Mouse (Mus musculus) embryo, embryonic 10 days (tissue): ENCODE results near the gene Kcnmb1.

Experiments used
- DNase-seq: peaks from one replicate; pipeline ENCODE4 v3.0.0-alpha.2; 2015; ENCODE audit warnings: low spot score

Kcnmb1 gene

DNA sequence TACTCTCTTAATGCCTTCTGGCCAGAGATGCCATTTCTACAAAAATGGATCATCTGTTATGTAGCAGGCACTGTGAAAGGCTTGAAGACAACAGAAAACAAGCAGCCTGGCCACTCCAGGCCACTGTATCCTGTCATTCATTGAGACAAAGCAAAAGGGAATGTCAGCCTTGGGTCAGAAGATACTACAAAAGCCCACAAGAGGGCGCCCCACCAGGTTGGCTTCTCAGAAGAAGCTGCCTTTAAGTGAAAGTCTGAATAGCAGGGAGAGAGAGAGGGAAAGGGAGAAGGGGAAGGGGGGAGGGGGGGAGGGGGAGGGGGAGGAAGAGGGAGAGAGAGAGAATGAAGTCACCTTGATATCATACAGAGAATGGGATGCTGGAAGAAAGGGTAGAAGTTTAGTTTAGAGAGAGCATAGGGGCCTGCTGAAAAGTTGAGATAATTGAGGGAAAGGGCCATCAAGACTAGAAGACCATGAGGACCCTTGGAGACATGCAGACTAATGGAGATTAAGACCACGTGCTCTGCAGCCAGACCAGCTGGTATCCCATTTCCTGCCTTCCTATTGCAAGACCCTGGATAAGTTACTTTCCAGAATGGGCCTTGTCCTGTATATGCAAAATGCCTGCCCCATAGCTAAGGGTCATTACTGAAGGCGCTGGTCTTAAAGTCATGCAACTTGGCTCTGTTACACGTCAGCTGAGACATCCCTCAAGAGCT is 18.6 kb upstream of the Kcnmb1 start:
- peak; percentile 28 for DNase-seq

DNA sequence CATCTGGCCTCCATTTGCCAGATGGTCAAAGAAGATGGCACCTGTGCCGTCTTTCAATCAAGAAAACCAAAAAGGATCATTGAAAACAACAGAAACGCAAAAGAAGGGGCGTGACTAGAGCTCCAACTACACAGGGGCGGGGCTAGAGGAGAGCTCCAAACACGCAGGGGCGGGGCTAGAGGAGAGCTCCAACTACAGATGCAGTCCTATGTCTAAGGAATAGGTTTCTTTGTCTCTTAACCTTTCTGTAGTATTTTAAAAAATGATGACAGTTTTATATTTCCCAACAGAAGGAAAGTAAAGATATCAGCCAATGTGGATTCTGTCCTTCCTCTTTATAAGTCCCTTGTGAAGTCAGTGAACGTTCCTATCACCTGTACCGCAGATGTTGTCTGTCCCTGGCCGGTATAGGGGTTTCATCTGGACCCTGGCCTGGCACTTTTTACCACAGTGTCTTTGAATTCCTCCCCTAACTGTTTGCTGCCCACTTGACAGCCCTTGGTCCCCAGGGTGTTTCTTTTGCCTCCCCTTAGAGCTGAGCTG is 18.0 kb upstream of the Kcnmb1 start:
- DNase-seq, result no peak

DNA sequence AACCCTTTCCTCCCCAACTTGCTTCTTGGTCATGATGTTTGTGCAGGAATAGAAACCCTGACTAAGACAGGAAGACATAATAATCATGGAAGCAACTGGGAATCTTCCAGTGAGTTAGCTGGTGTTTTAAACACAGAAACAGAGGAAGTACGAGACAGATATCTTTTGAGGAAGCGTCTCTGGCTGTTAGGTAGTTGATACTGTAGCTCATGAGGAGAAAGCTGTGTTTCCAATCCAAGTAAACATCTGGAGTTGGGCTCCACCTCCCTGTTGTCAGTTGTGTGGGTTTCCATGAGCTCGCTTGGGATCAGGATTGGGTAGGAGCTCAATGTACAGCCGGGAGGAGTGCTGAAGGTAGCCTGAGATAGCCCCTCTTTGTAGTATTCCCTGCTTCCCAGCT is 16.3 kb upstream of the Kcnmb1 start:
- no peak for DNase-seq

DNA sequence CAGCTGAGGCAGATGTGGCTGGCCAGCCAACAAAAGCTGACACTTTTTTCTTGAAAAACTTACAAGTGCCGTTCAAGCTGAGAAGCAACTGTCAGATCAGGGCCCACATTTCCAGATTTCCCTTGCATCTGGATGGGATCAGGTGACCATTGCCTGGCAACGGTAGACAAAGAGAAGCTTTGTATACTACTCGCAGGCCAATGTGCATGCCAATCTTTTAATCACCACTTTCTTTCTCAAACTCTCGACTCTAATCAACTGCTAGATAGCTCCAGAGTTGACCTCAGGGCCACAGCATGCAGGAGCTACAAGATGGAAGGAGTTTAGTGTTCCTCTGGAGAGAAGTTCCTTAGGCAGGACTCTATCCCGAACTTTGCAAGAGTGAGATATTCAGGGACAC is 11.7 kb upstream of the Kcnmb1 start:
- DNase-seq, result peak; percentile 41

DNA sequence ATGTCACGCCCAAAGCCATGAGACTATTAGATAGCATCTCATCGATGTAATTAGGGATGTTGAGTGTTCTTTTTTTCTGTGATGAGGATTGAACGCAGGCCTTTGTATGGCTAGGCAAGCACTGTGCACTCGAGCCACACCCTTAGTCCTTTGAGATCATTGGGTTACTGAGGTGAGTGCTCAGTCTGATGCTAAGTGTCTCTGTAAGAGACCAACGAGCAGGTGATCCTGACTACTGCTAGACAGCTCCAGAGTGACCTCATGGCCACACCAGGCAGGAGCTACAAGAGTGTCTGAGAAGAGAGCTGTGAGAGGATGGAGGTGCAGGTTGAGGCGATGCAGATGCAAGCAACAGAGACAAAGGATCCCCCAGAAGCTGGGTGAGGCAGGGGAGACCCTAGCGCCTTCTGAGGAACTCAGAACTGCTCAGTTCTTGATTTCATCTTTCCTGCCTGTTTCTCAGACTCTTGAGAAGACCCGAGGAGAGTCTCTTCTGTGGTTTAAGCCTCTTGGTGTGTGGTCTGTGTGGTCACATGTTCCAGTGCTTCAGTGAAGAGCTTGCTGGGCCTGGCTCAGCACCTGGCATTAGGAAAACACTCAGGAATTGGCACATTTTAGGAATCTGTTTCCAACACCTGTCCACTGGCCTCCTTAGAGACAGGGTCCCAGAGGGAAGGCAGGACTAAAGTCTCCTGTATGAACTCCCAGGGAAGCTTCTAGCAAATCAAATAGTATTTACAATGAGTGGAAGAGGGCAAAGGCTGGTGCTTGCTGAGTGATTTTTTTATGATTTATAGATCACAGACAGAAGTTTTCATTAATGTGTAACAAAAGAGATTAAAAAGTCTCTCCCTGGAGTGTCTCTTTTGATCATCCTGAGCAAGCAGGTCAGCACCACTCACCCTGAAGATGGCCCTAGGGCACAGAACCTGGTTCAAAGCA is 10.9 kb upstream of the Kcnmb1 start:
- DNase-seq, result no peak

DNA sequence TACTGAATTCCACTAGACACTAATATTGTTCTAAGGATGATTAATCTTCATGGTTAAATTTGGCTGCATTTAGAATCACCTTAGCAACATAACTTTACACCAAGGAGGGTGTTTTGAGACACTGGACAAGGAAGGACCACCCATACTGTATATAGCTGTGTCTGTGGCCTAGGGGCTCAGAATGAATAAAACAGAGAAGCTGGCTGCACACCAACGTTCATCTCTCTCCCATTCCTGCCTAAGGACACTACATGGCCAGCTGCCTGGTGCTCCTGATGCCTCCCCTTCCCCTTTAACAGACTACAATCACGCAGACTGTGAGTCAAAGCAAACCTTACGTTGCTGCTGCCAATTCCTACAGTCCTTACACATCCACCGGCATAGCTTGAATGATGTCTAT is 6.8 kb upstream of the Kcnmb1 start:
- no peak for DNase-seq

DNA sequence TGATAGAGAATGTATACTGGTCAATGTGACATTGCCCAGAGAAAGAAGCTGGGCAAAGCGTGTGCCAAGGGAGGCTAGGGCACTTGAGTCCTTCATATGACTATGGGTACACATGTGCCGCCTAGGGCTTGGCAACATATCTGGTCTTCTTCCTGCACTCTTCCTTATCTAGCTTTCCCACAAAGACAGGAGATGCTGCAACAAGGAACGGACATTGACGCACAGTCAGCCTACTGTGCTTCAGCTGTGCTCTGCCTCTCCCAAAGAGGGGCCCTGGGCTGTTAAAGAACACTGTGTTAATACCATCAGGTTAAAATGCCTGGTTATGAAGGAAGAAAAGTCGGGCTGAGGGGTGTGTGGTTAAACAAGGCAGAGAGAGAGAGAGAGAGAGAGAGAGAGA is 6.2 kb upstream of the Kcnmb1 start:
- DNase-seq, result no peak

DNA sequence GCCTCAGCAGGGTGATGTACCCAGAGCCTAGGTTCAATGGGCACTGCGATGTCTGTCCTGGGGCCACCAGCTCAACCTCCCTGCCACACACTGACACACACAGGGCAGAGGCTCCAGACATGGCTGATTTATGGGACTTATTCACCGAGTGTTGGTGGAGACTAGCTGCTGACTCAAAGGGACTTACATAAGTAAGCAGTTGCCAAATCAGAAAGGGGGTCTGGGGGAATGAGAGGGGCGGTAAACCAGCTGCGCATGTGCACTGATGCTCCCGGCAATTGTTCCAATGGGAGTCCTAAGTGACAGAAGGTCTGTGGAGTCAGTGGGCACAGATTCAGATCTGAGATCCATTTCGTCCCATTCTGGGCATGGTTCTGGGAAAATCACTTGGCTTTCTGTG is 5.2 kb upstream of the Kcnmb1 start:
- DNase-seq, result no peak

DNA sequence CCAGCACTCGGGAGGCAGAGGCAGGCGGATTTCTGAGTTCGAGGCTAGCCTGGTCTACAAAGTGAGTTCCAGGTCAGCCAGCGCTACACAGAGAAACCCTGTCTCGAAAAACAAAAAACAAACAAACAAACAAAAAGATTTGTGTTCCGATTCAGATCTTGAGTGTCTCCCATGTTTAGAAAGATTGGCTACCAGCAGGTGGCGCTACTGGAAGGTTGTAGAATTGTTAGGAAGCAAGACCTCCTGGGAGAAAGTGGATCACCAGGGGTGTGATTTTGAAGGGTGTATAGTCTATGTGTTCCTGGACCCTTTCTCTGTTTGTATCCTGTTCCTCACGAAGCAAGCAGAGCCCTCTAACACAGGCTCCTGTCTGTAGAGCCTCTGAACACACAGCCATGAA is 4.1 kb upstream of the Kcnmb1 start:
- peak; percentile 61 for DNase-seq

DNA sequence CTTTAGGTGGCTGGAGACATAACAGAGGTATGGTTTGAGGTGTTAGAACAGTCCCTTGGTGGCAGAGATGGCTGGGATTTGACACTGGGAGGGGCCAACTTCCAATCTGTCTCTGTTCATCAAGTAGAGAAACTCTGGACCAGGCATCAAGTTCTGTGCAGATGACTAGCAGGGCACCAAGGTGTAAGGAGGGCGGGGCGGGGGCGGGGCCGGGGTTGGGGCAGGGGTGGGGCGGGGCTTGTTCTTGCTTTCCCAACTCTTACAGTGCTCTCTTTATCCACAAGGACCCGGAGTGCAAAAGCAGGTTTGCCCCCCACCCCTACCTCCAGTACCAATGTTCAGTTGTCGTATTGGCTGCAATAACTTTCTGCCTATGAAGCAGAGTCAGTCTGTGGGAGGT is 635 bp upstream of the Kcnmb1 start:
- DNase-seq, result no peak

DNA sequence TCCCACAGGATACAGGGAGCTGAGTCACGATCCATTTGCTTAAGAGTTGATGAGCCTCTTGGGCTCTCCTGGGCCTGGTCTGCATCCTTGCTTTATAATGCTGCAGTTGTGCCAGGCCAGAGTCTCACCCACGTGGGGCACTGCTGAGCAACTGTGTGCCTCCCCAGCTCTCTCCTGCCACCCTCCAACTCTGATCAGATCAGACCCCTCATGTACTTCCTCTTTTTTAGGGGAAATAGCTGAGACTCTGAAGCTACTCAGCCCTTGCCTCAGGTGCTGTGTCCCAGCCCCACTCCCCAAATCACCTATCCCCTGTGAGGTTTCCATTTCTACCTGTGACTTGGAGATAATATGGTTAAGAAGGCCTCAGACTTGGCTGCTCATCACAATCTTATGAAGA is 2.6 kb downstream of the Kcnmb1 start:
- no peak for DNase-seq

DNA sequence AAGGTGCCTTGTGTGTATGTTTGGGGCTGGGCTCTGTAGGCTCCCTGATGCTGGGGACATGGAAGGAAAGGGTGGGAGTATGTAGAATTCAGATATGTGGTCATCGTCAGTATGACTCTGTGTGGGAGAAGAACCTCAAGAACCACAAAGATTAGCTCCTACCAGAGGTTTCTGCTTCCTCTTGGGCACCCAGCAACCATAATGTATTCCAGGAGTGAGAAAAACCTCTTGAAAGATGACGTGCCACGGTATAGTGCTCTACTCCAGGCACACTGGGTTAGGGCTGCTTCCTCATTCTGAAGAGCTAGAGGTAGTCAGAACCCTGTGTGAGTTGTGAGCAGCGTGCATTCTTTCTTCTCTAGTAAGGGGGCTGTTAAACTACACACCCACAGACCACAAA is 4.9 kb downstream of the Kcnmb1 start:
- DNase-seq, result no peak

DNA sequence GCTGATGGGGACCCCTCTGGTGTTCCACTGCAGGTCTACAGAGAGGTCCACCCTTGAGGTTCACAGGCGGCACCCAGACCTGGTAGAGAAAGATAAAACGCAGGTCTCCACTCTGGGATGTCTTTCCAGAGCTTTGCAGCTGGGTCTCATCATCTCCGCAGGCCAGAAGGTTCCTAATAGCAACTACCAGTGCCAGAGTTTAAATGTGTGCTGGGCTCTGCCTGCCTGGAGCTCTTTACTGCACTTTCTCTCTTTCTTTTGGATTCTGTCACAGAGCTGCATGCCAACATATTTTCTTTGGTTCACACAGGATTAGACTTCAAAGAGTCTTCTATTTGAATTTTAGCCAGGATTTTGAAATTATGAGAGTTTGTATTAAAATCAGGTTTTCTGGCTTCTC is 6.4 kb downstream of the Kcnmb1 start:
- no peak for DNase-seq

DNA sequence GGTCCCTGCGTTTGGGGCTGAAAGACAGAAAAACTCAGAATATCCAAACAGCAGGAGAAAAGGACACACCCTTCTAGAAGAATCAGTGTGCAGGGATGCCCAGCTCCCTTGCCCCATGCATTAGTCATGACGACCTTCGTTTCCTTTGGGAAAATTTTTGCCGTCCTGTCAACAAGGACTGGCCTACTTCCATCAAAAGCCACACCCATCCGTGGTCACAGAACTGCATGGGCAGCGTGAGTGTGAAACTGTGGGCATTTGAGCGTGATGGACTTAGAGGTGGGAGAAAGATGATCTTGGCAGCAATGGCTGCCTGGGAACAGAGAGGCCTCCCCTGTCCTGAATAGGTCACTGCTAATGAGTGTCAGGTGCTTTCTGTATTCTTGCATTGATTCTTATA is 9.3 kb downstream of the Kcnmb1 start:
- DNase-seq, result no peak

DNA sequence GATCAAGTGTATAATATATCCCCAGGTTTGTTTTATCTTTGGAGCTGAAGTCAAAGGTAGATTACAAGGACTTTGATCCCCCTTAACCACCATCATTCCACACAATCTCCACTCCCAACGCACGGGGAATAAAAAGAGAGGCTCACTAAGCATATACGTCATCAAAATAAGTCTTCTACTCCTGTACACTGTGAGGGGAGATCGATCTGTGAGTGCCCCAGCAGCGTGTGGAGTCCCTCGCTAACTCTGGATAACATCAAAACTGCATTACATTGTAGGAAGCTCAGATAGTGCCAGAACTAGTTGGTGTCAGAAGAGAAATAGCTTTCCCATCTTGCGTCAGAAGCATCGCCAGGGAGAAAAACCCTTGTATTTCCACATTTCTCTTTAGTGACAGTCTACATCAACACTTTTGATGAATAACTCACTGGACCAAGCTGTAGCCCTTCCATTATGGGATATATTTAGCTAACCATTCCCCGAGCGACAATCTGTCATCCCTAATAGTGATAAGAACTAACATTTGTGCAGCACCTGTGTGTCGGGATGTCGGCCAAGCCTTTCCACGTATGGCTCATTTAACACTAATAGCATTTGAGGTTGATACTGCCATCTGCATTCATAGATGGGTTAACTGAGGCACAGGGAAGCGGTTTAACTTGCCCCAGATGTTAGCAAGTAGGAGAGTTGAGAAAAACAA is 11.7 kb downstream of the Kcnmb1 start:
- DNase-seq, result no peak

DNA sequence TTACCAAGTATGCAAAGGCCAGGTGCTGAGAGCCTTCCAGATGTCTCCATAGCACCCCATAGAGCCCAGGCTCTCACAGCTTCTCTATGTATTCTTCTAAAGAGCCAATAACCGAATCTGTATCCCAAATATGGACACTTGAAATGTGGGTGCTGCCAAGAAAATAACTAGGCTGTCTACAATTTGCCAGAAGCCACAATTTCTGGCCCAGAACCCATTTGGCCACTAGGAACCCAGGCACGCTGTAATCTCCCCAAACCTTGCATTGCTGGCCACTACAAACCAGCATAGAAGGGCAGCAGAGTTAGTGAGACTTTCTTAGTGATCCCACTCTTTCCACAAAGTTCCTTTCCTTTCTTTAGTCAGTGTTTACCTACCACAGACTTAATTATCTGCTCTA is 12.3 kb downstream of the Kcnmb1 start:
- no peak for DNase-seq

DNA sequence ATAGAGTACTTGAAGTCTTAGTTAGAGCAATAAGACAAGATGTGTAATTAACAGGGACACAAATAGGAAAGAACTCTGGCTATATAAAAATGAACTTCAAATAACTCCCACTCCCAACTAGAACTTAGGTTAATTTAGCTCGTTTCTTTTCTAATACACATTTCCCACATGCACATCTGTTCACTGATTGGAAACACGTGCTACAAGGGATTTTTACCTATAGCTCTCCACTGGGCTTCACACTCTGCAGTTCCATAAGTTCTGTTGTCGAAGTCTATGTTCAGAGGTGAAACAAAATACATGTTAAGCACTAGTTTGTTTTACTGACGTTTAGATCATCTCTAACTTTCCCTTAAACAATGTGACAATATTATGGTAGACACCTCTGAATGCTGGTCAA is 17.3 kb downstream of the Kcnmb1 start:
- no peak for DNase-seq

DNA sequence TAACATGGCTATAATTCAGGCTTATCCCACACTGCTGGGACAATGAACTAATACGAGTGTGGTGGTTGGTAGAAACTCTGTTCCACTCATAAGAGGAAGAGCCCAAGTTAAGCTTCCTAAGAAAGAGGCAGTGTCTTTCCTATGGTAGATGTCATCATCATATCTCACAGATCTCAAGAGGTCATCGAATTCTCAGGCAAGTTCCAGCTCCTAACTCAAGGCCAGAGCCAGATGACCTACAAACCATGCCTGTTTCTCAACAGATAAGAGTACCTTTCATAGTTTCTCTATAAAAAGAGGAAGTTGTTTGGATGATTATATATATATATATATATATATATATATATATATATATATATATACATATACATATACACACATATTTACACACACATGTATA is 23.7 kb downstream of the Kcnmb1 start:
- DNase-seq, result no peak

DNA sequence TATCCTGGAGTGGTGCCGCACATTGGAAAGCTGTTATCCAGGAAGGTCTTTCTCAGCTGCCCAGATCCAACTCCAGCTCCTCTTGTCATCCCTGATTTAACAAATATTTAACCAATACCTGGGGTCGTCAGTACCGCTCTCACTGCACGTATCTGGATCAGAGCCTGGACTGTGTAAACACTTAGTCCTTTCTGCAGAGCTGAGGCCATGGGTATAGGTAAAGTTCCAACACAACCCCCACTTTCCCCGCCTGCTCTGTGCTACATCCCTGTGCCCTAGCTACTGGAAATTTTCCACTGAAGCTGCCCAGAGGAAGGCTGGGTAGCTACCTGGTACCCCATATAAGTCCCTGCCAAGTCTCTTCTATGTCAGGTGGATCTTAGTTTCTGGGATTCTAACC is 27.2 kb downstream of the Kcnmb1 start:
- no peak for DNase-seq

DNA sequence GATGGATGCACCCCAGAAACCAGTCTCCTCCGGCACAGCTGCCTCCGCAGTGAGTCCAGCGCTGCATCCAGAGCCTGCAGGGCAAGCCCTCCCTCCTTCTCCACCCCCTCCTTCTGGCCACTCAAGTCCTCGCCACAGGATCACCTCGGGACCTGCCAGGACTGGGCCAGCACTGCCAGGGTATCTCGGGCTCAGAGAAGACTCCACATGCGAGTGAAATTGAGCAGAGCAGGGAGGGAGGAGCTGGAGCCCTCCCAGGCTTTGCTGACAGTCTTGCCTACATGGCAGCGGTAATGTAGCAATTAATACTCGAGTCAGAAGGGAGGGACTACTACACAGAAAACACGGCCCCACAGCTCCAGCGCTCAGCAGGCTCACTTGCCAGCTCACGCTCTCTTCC is 30.1 kb downstream of the Kcnmb1 start, which contains the start of gene Kcnip1:
Gene Kcnip1, minus strand, starts transcription at position 215 of the 400 bp plus-strand sequence.
- no peak for DNase-seq

DNA sequence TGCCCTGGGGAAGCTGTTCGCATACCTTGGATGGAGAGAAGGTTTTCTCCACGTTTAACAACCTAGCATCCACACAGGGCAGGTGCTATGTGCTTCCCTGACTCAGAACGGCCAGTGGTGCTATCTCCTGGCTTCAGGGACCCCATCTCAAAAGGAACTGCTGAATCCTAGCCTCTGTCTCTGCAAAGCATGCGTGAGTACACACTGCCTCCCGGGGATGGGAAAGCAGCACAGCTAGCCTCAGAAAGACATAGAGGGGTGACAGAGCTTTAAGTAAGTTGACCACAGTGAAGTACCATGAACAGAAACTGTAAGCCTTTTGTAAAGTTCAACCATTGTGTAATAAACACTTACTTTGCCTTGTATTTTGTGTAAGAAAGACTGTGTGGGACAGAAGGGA is 30.7 kb downstream of the Kcnmb1 start:
- DNase-seq, result no peak

DNA sequence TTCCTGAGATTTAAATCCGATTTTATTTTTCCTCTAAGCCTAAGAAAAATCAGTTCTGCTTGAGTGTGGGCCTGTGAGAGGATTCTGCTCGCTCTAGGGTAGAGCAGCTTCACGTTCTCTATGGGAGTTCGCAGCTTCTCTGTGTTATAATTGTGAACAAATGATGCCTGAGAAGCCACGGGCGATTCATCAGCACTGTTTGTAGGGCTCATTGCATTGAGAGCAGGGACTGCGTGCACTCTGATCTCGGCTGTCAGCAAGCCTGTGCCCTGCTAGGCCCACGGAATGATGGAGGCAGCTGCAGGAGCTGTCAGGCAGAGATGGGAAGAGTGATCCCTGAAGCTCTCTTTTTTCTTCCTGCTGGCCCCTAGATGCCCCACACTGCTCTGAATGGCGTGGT is 35.4 kb downstream of the Kcnmb1 start:
- no peak for DNase-seq

DNA sequence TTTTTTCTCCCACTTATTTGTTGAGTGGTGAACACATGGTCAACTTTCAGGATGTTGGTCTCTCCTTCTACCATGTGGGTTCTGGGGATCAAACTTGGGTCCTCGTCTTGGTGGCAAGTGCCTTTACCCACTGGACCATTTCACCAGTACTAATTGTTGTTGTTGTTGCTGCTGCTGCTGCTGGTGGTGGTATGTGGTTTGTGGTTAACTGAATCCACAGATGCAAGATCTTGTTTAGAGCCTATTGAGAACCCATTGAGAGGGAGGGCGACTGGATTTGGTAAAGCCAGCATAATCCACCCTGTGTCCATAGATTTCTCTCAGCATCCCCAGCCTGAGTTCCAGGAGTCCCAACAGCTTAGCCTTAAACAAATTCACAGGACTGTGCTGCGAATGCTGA is 37.6 kb downstream of the Kcnmb1 start:
- no peak for DNase-seq
